Mouse (Mus musculus) cerebellum, postnatal 4 days (tissue): Measurements from ENCODE around the gene Blvrb.

Experiments
- DNase-seq, 2 experiments: peaks; one replicate each; pipeline ENCODE4 v3.0.0; 2022; ENCODE audit warnings: low spot score in 2 of 2, mixed read lengths in 1 of 2

The Blvrb gene

GRCm38 (mm10) chr7:27514961-27515360 lies 67.2 kb downstream of the Blvrb start:
- DNase-seq = no peak
